ENCODE assay signal across 10 mouse cellular contexts in the genomic region with DNA sequence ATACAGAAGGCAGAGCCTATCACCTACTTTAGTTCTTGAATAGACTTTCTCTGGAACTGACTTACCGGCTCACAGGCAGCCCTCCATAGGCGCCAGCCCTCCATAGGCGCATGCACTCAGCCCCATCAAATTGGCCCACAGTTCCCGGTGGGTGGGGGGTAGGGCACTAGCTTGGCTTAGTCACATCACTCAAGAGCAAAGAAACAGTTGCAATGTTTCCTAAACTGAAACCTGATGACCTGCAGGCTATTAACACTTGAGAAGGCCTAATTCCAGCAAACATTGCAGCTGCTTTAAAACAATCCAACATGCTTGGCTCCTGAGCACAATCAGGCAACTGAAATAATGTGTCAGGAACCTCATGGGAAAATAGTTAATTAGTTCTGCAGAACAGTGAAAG. TPM values are rescaled to one million over a fixed set of nuclear protein-coding genes. Genes with fewer than 3 reads are reported as not detected.
A peak's percentile ranks its signal among the peaks of the same experiment; 100 is the strongest.
DNase-seq lines count a peak whose midpoint lies in the region; ATAC-seq and TF ChIP-seq lines count a peak whose summit lies in the region.
"Had no signal": no experiment of that assay in that cellular context is flagged by ENCODE, and none has a peak within 500 bp of the region (broad histone marks: within the 10 kb centered on the region; RNA-seq: fewer than 3 reads in every experiment).

No protein-coding gene starts in this region.

- peak overlapping the region; percentile 77 for H3K27ac ChIP-seq in heart, embryonic 11.5 days (ENCODE audit: low read depth, low read length)
- H3K27ac ChIP-seq in testis, adult 2 months (ENCODE audit: control insufficient read depth, insufficient read depth, low read depth, low read length) = no peak overlapping the region
- H3K27ac ChIP-seq in intestine, embryonic 16.5 days (ENCODE audit: low read length) = peak overlapping the region; percentile 66

- intact Hi-C loops in left cerebral cortex, postnatal 36 days (cut with DNase I) = no loop called here

- peaks cover 89% of the 10 kb centered on the region for H3K4me1 ChIP-seq in heart, embryonic 11.5 days (ENCODE audit: control insufficient read depth, insufficient read depth, low read length)
- H3K4me1 ChIP-seq in testis, adult 2 months (ENCODE audit: control insufficient read depth, insufficient read depth, low read length) = no peaks in the 10 kb centered on the region; the same call in 1 of the 2 replicates
- peaks cover 72% of the 10 kb centered on the region for H3K4me1 ChIP-seq in intestine, embryonic 16.5 days (ENCODE audit: control insufficient read depth, insufficient read depth, low read length)

- no peak for TF ChIP-seq POLR2A in testis, adult 2 months (IDR thresholded peaks at IDR 0.05; ENCODE audit: control insufficient read depth, low read depth, low read length)

- H3K4me2 ChIP-seq in heart, embryonic 11.5 days = peak overlapping the region; percentile 49
- H3K4me2 ChIP-seq in intestine, embryonic 16.5 days (ENCODE audit: low read depth, low read length) = no peak overlapping the region

- peak overlapping the region; percentile 34 for H3K9ac ChIP-seq in heart, embryonic 11.5 days (ENCODE audit: low read depth, low read length)
- H3K9ac ChIP-seq in intestine, embryonic 16.5 days (ENCODE audit: low read depth, low read length) = no peak overlapping the region

- no peak for TF ChIP-seq CTCF in testis, adult 2 months (IDR thresholded peaks at IDR 0.05; ENCODE audit: control insufficient read depth, insufficient read depth, insufficient replicate concordance, low read depth, low read length)

- WGBS in heart, embryonic 11.5 days (ENCODE audit: insufficient replicate concordance) = 36% methylated on average over 4 of the region's 4 CpGs
- whole genome bisulfite sequencing in intestine, embryonic 16.5 days = 34% methylated on average over 4 of the region's 4 CpGs

- ATAC-seq in heart, embryonic 11.5 days (replicated peaks; ENCODE audit: insufficient number of reproducible peaks, low FRiP score, low TSS enrichment) = no peak
- ATAC-seq in intestine, embryonic 16.5 days = 0 out of 2 replicates have a peak, but pooled peaks have one; percentile 21
- ATAC-seq in erythroblast, adult 5-6 weeks (replicated peaks; ENCODE audit: low FRiP score, poor library complexity, severe bottlenecking) = no peak

- H3K36me3 ChIP-seq in heart, embryonic 11.5 days (ENCODE audit: control insufficient read depth, insufficient read depth, low read length) = peaks cover 21% of the 10 kb centered on the region
- no peaks in the 10 kb centered on the region for H3K36me3 ChIP-seq in testis, adult 2 months (ENCODE audit: control insufficient read depth, insufficient read depth, low read length)
- peaks cover 7% of the 10 kb centered on the region; the same call in 1 of the 2 replicates for H3K36me3 ChIP-seq in intestine, embryonic 16.5 days (ENCODE audit: control insufficient read depth, insufficient read depth, low read length)

- H3K27me3 ChIP-seq in heart, embryonic 11.5 days (ENCODE audit: control insufficient read depth, insufficient read depth, low read length) = no peaks in the 10 kb centered on the region
- H3K27me3 ChIP-seq in testis, adult 2 months (ENCODE audit: control insufficient read depth, insufficient read depth, low read length) = no peaks in the 10 kb centered on the region
- no peaks in the 10 kb centered on the region for H3K27me3 ChIP-seq in intestine, embryonic 16.5 days (replicated peaks; ENCODE audit: control insufficient read depth, insufficient read depth, low read length)

- DNase-seq in heart, adult 8-10 months (ENCODE audit: low spot score) = no peak
- DNase-seq in testis, postnatal 10 days (ENCODE audit: low spot score) = no peak
- peak; percentile 62 for DNase-seq in testis, postnatal 14 days (ENCODE audit: low spot score)
- DNase-seq in left cerebral cortex, postnatal 36 days (ENCODE audit: low spot score in 2 of 2) = no peak
- DNase-seq: cerebellum, adult 8-10 months; midbrain, embryonic 14.5 days had no signal

- 0 out of 2 replicates have a peak overlapping the region, but pooled peaks have one; percentile 5 for H3K4me3 ChIP-seq in heart, embryonic 11.5 days (ENCODE audit: low read depth, low read length)
- H3K4me3 ChIP-seq in testis, adult 2 months (ENCODE audit: control insufficient read depth, low read depth, low read length) = peak overlapping the region; percentile 49
- no peak overlapping the region for H3K4me3 ChIP-seq in intestine, embryonic 16.5 days (ENCODE audit: low read length)

- H3K9me3 ChIP-seq in heart, embryonic 11.5 days (replicated peaks; ENCODE audit: control insufficient read depth, low read length) = no peaks in the 10 kb centered on the region
- H3K9me3 ChIP-seq in intestine, embryonic 16.5 days (ENCODE audit: control insufficient read depth, low read length) = no peaks in the 10 kb centered on the region

RNA-seq across cellular contexts. Expression of a gene that starts 18.2 kb away (rescaled TPM):
- 199 and 238 TPM in 2 replicates for polyA plus RNA-seq in heart, embryonic 11.5 days (2014; fragmentation: Nextera tagmentation; extraction: Ambion mirVana)
- 100 to 1,000 TPM; 103 to 124 (median 118) TPM for total RNA-seq in heart, adult 8-10 months (2022)
- polyA plus RNA-seq in testis, adult 2 months (2012; rRNA removed) = 3.8 and 4.8 TPM in 2 replicates
- polyA plus RNA-seq in intestine, embryonic 16.5 days (2015; fragmentation: Nextera tagmentation; extraction: Ambion mirVana) = 26.6 and 36.2 TPM in 2 replicates
- total RNA-seq in erythroblast, adult 5-6 weeks (2015; ENCODE audit: low replicate concordance) = 0.96 and 3.3 TPM in 2 replicates
- total RNA-seq in erythroblast, adult 5-6 weeks (2017; ENCODE audit: low replicate concordance) = 4.9 TPM in 2 replicates
- total RNA-seq in left cerebral cortex, postnatal 36 days (2021) = 10 to 100 TPM; 27.0 to 27.7 TPM

Comparison
In these comparisons a context has a peak if more than half of its experiments do, and no peak if none do; other contexts are left out.
1. RNA of a gene that starts 18.2 kb away (total RNA-seq): 103 to 124 TPM in heart, adult 8-10 months and 27.0 to 27.7 TPM in left cerebral cortex, postnatal 36 days; 0.96 to 4.9 TPM in erythroblast, adult 5-6 weeks; every median in the first group is over 4 times any median in the second.